In genomic region chr6:71823488-71823887, GRCm38 (mm10) we compare ENCODE assay signal across 8 mouse cellular contexts. TPM values are rescaled to one million over a fixed set of nuclear protein-coding genes. Genes with fewer than 3 reads are reported as not detected.
DNase-seq lines count a peak whose midpoint lies in the region; ATAC-seq and TF ChIP-seq lines count a peak whose summit lies in the region.

No protein-coding gene starts in this region.

- peak overlapping the region; percentile 72 for H3K4me2 ChIP-seq in heart, embryonic 11.5 days
- H3K4me2 ChIP-seq in kidney, postnatal 0 days (ENCODE audit: low read length), result peak overlapping the region; percentile 66
- peak overlapping the region; percentile 75 for H3K4me2 ChIP-seq in liver, embryonic 11.5 days
- peak overlapping the region; percentile 73 for H3K4me2 ChIP-seq in stomach, embryonic 14.5 days (replicated peaks; ENCODE audit: low read depth, low read length)

- peak; percentile 71; the same call in 1 of the 2 replicates for TF ChIP-seq POLR2A in brain, embryonic 14.5 days (IDR thresholded peaks at IDR 0.05; ENCODE audit: borderline replicate concordance, extremely low read depth, insufficient read depth, insufficient read length, poor library complexity, severe bottlenecking)

- peaks cover 41% of the 10 kb centered on the region for H3K4me1 ChIP-seq in erythroblast, embryonic 14.5 days (ENCODE audit: control insufficient read depth)
- H3K4me1 ChIP-seq in heart, embryonic 11.5 days (ENCODE audit: control insufficient read depth, insufficient read depth, low read length), result no peaks in the 10 kb centered on the region
- H3K4me1 ChIP-seq in kidney, postnatal 0 days (replicated peaks; ENCODE audit: insufficient read depth, low read length), result no peaks in the 10 kb centered on the region; the same call in 1 of the 2 replicates
- peaks cover 21% of the 10 kb centered on the region for H3K4me1 ChIP-seq in liver, embryonic 11.5 days (replicated peaks; ENCODE audit: control insufficient read depth, insufficient read depth, low read length)
- 0 out of 2 replicates have a peak, but pooled peaks cover 6% of the 10 kb centered on the region for H3K4me1 ChIP-seq in stomach, embryonic 14.5 days (ENCODE audit: control insufficient read depth, insufficient read depth, low read length)

- H3K4me3 ChIP-seq in C2C12 (ENCODE audit: insufficient read depth, poor library complexity, severe bottlenecking), result peak overlapping the region; percentile 83
- H3K4me3 ChIP-seq in erythroblast, embryonic 14.5 days (replicated peaks), result peak overlapping the region; percentile 70
- H3K4me3 ChIP-seq in heart, embryonic 11.5 days (ENCODE audit: low read depth, low read length), result peak overlapping the region; percentile 53
- peak overlapping the region; percentile 62 for H3K4me3 ChIP-seq in kidney, postnatal 0 days (replicated peaks; ENCODE audit: low read depth, low read length)
- peak overlapping the region; percentile 73 for H3K4me3 ChIP-seq in liver, embryonic 11.5 days (ENCODE audit: low read depth, low read length)
- peak overlapping the region; percentile 75 for H3K4me3 ChIP-seq in stomach, embryonic 14.5 days (ENCODE audit: low read depth, low read length)

- peak; percentile 97 for DNase-seq in brain, embryonic 14.5 days (ENCODE audit: low read depth)
- peak; percentile 96 for DNase-seq in kidney, postnatal 0 days (ENCODE audit: low spot score)
- peak; percentile 80 for DNase-seq in liver, embryonic 11.5 days (ENCODE audit: low spot score)
- peak; percentile 91 for DNase-seq in naive thymus-derived CD4-positive, alpha-beta T cell, adult 2 months (ENCODE audit: low read depth)

- H3K9me3 ChIP-seq in erythroblast, embryonic 14.5 days (ENCODE audit: control insufficient read depth, low read length), result no peaks in the 10 kb centered on the region
- no peaks in the 10 kb centered on the region for H3K9me3 ChIP-seq in heart, embryonic 11.5 days (replicated peaks; ENCODE audit: control insufficient read depth, low read length)
- no peaks in the 10 kb centered on the region for H3K9me3 ChIP-seq in kidney, postnatal 0 days (replicated peaks; ENCODE audit: low read length)
- H3K9me3 ChIP-seq in liver, embryonic 11.5 days (ENCODE audit: control insufficient read depth, low read length), result no peaks in the 10 kb centered on the region
- no peaks in the 10 kb centered on the region for H3K9me3 ChIP-seq in stomach, embryonic 14.5 days (ENCODE audit: control insufficient read depth, low read depth, low read length)

- peak overlapping the region; percentile 59 for H3K9ac ChIP-seq in heart, embryonic 11.5 days (ENCODE audit: low read depth, low read length)
- peak overlapping the region; percentile 61 for H3K9ac ChIP-seq in kidney, postnatal 0 days (ENCODE audit: low read depth, low read length)
- peak overlapping the region; percentile 71 for H3K9ac ChIP-seq in liver, embryonic 11.5 days (ENCODE audit: low read depth, low read length)
- H3K9ac ChIP-seq in stomach, embryonic 14.5 days (replicated peaks; ENCODE audit: low read depth, low read length), result peak overlapping the region; percentile 52

- peaks cover 38% of the 10 kb centered on the region for H3K79me2 ChIP-seq in C2C12 (ENCODE audit: control insufficient read depth, insufficient read depth)

- peaks cover 13% of the 10 kb centered on the region for H3K79me3 ChIP-seq in C2C12 (ENCODE audit: low read depth)

- H3K36me3 ChIP-seq in C2C12 (ENCODE audit: control insufficient read depth, insufficient read depth), result no peaks in the 10 kb centered on the region
- H3K36me3 ChIP-seq in erythroblast, embryonic 14.5 days (ENCODE audit: control insufficient read depth), result peaks cover 16% of the 10 kb centered on the region
- H3K36me3 ChIP-seq in heart, embryonic 11.5 days (ENCODE audit: control insufficient read depth, insufficient read depth, low read length), result peaks cover 1% of the 10 kb centered on the region; the same call in 1 of the 2 replicates
- peaks cover 2% of the 10 kb centered on the region; the same call in 1 of the 2 replicates for H3K36me3 ChIP-seq in kidney, postnatal 0 days (ENCODE audit: insufficient read depth, low read length)
- H3K36me3 ChIP-seq in liver, embryonic 11.5 days (ENCODE audit: control insufficient read depth, insufficient read depth, low read length), result no peaks in the 10 kb centered on the region
- peaks cover under 1% of the 10 kb centered on the region; the same call in 1 of the 2 replicates for H3K36me3 ChIP-seq in stomach, embryonic 14.5 days (ENCODE audit: control insufficient read depth, insufficient read depth, low read length)

- 0 out of 2 replicates have a peak overlapping the region, but pooled peaks have one; percentile 3 for H3K27ac ChIP-seq in heart, embryonic 11.5 days (ENCODE audit: low read depth, low read length)
- H3K27ac ChIP-seq in kidney, postnatal 0 days, result no peak overlapping the region
- peak overlapping the region; percentile 70 for H3K27ac ChIP-seq in liver, embryonic 11.5 days (ENCODE audit: low read depth, low read length)
- 0 out of 2 replicates have a peak overlapping the region, but pooled peaks have one; percentile 6 for H3K27ac ChIP-seq in stomach, embryonic 14.5 days (ENCODE audit: low read length)

- WGBS in heart, embryonic 11.5 days (ENCODE audit: insufficient replicate concordance), result 0% methylated on average over 19 of the region's 19 CpGs
- under 1% methylated on average over 19 of the region's 19 CpGs for WGBS in kidney, postnatal 0 days
- WGBS in liver, embryonic 11.5 days, result 0% methylated on average over 19 of the region's 19 CpGs
- under 1% methylated on average over 19 of the region's 19 CpGs for WGBS in stomach, embryonic 14.5 days

- no peak for TF ChIP-seq CTCF in C2C12 (IDR thresholded peaks at IDR 0.05; ENCODE audit: control insufficient read depth, insufficient read depth, insufficient read length)
- no peak for TF ChIP-seq CTCF in brain, embryonic 14.5 days (IDR thresholded peaks at IDR 0.05; ENCODE audit: borderline replicate concordance, extremely low read depth, insufficient read depth, insufficient read length)
- TF ChIP-seq CTCF in kidney, postnatal 0 days (IDR thresholded peaks at IDR 0.05; ENCODE audit: low read depth), result no peak

- ATAC-seq in heart, embryonic 11.5 days (replicated peaks; ENCODE audit: insufficient number of reproducible peaks, low FRiP score, low TSS enrichment), result peak; percentile 80
- ATAC-seq in kidney, postnatal 0 days (replicated peaks; ENCODE audit: low FRiP score, low read depth), result peak; percentile 87
- ATAC-seq in liver, embryonic 11.5 days (replicated peaks; ENCODE audit: low FRiP score), result peak; percentile 84
- peak; percentile 92 for ATAC-seq in stomach, embryonic 14.5 days (ENCODE audit: insufficient number of reproducible peaks, insufficient read depth, low FRiP score, low read depth)

- peak overlapping the region; percentile 94 for H3ac ChIP-seq in C2C12 (ENCODE audit: control insufficient read depth, insufficient read length, low read depth)

- H3K27me3 ChIP-seq in C2C12 (ENCODE audit: control insufficient read depth, insufficient read depth, insufficient read length), result no peaks in the 10 kb centered on the region
- H3K27me3 ChIP-seq in erythroblast, embryonic 14.5 days (ENCODE audit: control insufficient read depth), result peaks cover 16% of the 10 kb centered on the region
- H3K27me3 ChIP-seq in heart, embryonic 11.5 days (ENCODE audit: control insufficient read depth, insufficient read depth, low read length), result no peaks in the 10 kb centered on the region
- no peaks in the 10 kb centered on the region for H3K27me3 ChIP-seq in kidney, postnatal 0 days (ENCODE audit: insufficient read depth, low read length)
- H3K27me3 ChIP-seq in liver, embryonic 11.5 days (replicated peaks; ENCODE audit: control insufficient read depth, insufficient read depth, low read length), result no peaks in the 10 kb centered on the region
- H3K27me3 ChIP-seq in stomach, embryonic 14.5 days (ENCODE audit: control insufficient read depth, insufficient read depth, low read length), result no peaks in the 10 kb centered on the region

TF ChIP-seq in C2C12, 6 proteins besides CTCF, POLR2A, EP300 and RAD21:
- TF ChIP-seq MAX (IDR thresholded peaks at IDR 0.05) (peak; percentile 81), FOSL1 (IDR thresholded peaks at IDR 0.05; ENCODE audit: insufficient read depth, low read length, poor library complexity, severe bottlenecking) (no peak), CEBPB (IDR thresholded peaks at IDR 0.05; ENCODE audit: low read depth) (no peak), MYOG (IDR thresholded peaks at IDR 0.05; ENCODE audit: control insufficient read depth, extremely low read depth, insufficient read length) (no peak), USF1 (IDR thresholded peaks at IDR 0.05; ENCODE audit: low read depth) (no peak), MYOD1 (IDR thresholded peaks at IDR 0.05; ENCODE audit: control insufficient read depth, insufficient read length, low read depth) (no peak)

RNA-seq across cellular contexts. Expression of gene Mrpl35, which starts 3.3 kb away (rescaled TPM):
- 19.9 TPM for polyA plus RNA-seq in C2C12 (2012; fragmentation: generic; extraction: Trizol)
- 11.9 and 13.2 TPM in 2 replicates for polyA plus RNA-seq in brain, embryonic 14.5 days (2012; rRNA removed)
- 0.22 and 0.51 TPM in 2 replicates for polyA plus RNA-seq in erythroblast, embryonic 14.5 days (2012)
- polyA plus RNA-seq in heart, embryonic 11.5 days (2014; fragmentation: Nextera tagmentation; extraction: Ambion mirVana), result 60.9 and 65.3 TPM in 2 replicates
- polyA plus RNA-seq in kidney, postnatal 0 days (2015; fragmentation: Nextera tagmentation; extraction: Ambion mirVana), result 85.6 and 86.4 TPM in 2 replicates
- polyA plus RNA-seq in liver, embryonic 11.5 days (2014; fragmentation: Nextera tagmentation; extraction: Ambion mirVana), result 110 and 111 TPM in 2 replicates
- polyA plus RNA-seq in stomach, embryonic 14.5 days (2014; fragmentation: Nextera tagmentation; extraction: Ambion mirVana), result 60.3 and 65.8 TPM in 2 replicates

RNA-seq across cellular contexts. Expression of gene Immt, which starts 7.6 kb away (rescaled TPM):
- 111 TPM for polyA plus RNA-seq in C2C12 (2012; fragmentation: generic; extraction: Trizol)
- 54.7 and 81.2 TPM in 2 replicates for polyA plus RNA-seq in brain, embryonic 14.5 days (2012; rRNA removed)
- polyA plus RNA-seq in erythroblast, embryonic 14.5 days (2012), result 2.0 and 2.5 TPM in 2 replicates
- polyA plus RNA-seq in heart, embryonic 11.5 days (2014; fragmentation: Nextera tagmentation; extraction: Ambion mirVana), result 284 and 294 TPM in 2 replicates
- polyA plus RNA-seq in kidney, postnatal 0 days (2015; fragmentation: Nextera tagmentation; extraction: Ambion mirVana), result 222 and 244 TPM in 2 replicates
- 222 and 247 TPM in 2 replicates for polyA plus RNA-seq in liver, embryonic 11.5 days (2014; fragmentation: Nextera tagmentation; extraction: Ambion mirVana)
- 185 and 186 TPM in 2 replicates for polyA plus RNA-seq in stomach, embryonic 14.5 days (2014; fragmentation: Nextera tagmentation; extraction: Ambion mirVana)

Comparison
In these comparisons a context has a peak if more than half of its experiments do, and no peak if none do; other contexts are left out.
1. RNA of gene Immt, which starts 7.6 kb away (polyA plus RNA-seq): 284 to 294 TPM in heart, embryonic 11.5 days, 222 to 247 TPM in liver, embryonic 11.5 days, 222 to 244 TPM in kidney, postnatal 0 days, 185 to 186 TPM in stomach, embryonic 14.5 days, 111 TPM in C2C12 (single experiment) and 54.7 to 81.2 TPM in brain, embryonic 14.5 days; 2.0 to 2.5 TPM in erythroblast, embryonic 14.5 days; every median in the first group is over 10 times any median in the second.
2. Peak in every context shown above with its lines, with median percentiles within 50 percentile points of each other: H3K4me3 ChIP-seq, DNase-seq, ATAC-seq, H3K4me2 ChIP-seq and H3K9ac ChIP-seq.